Mouse (Mus musculus) monocyte, adult 5-6 weeks (primary cell): Measurements from ENCODE around the gene Pgd. TPM values are rescaled to one million over a fixed set of nuclear protein-coding genes. Genes with fewer than 3 reads are reported as not detected.
A peak's percentile ranks its signal among the peaks of the same experiment; 100 is the strongest.
"Not testable (repeated sequence)": the region's sequence is repeated elsewhere in the genome, so short reads cannot be mapped to it uniquely, and the experiment has no call there.

ENCODE experiments used
- ATAC-seq: fragments of 153-309, 156-312 bp; replicated peaks from 2 replicates; pipeline ENCODE4 v1.8.0; 2017; ENCODE audit warnings: mild to moderate bottlenecking; ENCODE audit not compliant: low TSS enrichment, insufficient number of reproducible peaks, severe bottlenecking, poor library complexity, low FRiP score
- total RNA-seq: library from RNA; stranded (forward); fragments of 200-1000, 200-491, 200-594 nt; gene quantifications from 3 replicates; pipeline ENCODE4 v1.2.3, GENCODE M21; 2017

Pgd gene
- total RNA-seq: 68.2 to 81.0 TPM (median 69.9 TPM) in 3 replicates

GRCm38 (mm10) chr4:149166215-149166946 lies at the start of gene Pgd:
Pgd (minus strand) TSS chr4:149166771.
- peak; percentile 95 for ATAC-seq

DNA sequence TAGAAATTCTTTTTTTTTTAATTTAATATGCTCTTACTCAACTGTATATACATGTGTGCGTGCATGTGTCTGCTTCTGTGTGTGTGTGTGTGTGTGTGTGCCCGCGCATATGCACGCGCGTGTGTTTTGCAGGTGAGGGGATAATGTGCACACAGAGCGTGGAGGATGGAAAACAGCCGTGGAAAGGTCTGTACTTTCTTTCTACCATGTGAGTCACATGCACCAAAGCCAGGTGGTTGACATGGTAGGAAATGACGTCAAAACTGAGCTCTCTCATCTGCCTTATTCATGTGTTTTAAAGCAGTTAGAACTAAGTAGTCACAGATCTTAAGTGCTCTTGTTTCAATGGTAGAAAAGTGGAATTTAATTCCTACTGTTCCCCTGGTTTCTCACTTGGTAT lies 49.4 kb upstream of the Pgd start:
- ATAC-seq: no peak

DNA sequence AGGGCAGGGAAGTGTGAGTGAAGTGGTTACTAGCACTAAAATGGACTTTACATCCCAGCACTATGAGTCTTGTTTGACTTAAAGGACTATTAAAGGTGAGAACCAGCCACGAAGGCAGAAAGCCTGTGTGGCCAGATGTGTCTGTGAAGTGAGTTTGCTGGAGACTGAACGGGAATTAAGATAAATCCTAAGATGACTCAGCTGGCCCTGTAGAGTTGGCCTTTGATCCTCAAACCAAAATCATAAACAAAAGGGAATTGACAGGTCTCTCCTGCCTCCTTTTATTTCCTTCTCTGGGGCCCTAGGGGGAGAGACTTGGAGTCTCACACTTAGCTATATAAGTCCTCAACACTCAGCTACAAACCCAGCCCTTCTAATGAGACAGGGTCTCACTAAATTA lies 48.8 kb upstream of the Pgd start:
- ATAC-seq: no peak

DNA sequence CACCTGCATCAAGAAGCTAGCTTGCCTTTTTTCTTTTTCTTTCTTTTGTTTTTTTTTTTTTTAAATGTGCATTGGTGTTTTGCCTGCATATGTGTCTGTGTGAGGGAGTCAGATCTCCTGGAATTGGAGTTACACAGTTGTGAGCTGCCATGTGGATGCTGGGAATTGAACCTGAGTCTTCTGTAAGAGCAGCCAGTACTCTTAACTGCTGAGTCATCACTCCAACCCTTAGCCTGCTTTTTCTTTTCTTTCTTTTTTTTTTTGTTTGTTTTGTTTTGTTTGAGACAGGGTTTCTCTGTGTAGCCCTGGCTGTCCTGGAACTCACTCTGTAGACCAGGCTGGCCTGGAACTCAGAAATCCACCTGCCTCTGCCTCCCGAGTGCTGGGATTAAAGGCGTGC lies 47.9 kb upstream of the Pgd start:
- ATAC-seq: not testable (repeated sequence)

DNA sequence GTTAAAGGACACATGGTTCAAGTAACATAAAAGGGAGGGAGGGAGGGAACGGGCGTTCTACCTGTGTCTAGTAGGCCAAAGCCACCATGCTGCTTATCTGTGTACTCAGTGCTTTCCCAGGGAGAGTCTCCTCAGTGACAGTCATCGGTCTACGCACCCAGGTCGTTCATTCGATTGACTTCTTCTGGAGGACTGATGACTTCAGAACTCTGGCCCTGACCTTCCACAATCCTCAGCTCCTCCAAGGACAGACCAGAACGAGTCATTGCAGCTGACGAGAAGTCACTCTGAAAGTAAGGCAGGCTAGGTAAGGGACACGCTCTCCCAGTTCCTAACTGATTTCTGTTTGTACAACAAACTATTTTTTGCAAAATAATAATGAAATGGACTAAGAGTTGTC lies 46.9 kb upstream of the Pgd start:
- ATAC-seq: no peak

DNA sequence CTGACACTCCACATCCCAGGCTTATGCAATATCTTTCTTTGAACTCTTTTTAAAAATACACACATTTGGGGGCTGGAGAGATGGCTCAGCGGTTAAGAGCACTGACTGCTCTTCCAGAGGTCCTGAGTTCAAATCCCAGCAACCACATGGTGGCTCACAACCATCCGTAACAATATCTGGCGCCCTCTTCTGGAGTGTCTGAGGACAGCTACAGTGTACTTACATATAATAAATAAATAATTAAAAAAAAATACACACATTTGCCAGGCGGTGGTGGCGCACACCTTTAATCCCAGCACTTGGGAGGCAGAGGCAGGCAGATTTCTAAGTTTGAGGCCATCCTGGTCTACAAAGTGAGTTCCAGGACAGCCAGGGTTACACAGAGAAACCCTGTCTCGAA lies 44.9 kb upstream of the Pgd start:
- not testable (repeated sequence) for ATAC-seq

GRCm38 (mm10) chr4:149202467-149202866 lies 35.9 kb upstream of the Pgd start:
- ATAC-seq: no peak

- ATAC-seq: 0 out of 2 replicates have a peak, but pooled peaks have one; percentile 43
Observed at GRCm38 (mm10) chr4:149201110-149201509, 34.5 kb upstream of the Pgd start.

DNA sequence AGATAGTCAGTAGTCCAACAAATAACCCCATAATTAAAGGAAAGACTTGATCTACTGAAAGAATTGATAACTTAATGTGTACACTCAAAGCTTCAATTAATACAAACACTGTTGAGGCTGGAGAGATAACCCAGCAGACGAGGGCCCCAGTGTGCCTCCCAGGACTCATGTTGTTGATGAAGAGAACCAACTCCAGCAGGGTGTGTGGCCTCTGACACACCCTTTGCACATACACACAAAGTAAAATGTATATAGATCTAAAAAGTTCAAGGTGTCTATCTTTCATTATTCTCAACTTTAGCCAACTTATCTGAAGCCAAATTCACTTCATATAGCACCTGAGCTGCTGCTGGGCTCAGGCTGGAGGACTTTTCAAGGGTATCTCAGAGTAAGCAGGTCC lies 30.6 kb upstream of the Pgd start:
- no peak for ATAC-seq

DNA sequence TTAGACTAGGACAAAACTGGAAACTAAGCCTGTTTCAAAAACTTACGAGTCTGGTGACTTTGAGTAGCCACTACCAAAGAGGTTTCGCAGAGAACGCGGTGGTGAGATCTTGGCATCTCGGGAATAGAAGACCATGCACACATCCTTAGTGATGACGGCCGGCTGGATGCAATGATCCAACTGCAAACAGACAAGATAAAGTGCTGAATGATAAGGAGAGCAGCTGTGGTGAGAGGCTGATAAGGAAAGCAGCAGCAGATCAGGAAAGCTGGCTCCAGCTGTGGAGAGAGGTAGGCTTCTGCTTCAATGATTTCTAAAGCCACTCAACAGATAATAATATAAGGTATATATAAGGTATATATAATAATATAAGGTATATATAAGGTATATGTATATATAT lies 24.5 kb upstream of the Pgd start:
- ATAC-seq: no peak

GRCm38 (mm10) chr4:149188563-149188962 lies 22.0 kb upstream of the Pgd start:
- ATAC-seq: no peak

DNA sequence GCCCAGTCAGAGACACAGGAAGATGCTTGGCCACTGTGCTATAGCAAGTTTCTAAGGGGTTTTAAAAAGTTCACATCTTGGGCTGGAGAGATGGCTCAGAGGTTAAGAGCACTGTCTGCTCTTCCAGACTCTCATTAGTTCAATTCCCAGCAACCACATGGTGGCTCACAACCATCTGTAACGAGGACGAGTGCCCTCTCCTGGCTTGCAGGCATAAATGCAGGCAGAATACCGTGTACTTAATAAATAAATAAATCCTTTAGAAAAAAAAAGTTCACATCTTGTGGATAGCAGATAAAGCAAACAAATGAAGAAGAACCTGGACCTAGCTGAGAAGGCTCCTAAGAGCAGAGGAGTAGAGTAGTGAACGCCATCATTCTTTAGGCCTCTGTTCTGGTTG lies 16.2 kb upstream of the Pgd start:
- no peak for ATAC-seq

- no peak for ATAC-seq
Observed at GRCm38 (mm10) chr4:149182192-149182591, 15.6 kb upstream of the Pgd start.

DNA sequence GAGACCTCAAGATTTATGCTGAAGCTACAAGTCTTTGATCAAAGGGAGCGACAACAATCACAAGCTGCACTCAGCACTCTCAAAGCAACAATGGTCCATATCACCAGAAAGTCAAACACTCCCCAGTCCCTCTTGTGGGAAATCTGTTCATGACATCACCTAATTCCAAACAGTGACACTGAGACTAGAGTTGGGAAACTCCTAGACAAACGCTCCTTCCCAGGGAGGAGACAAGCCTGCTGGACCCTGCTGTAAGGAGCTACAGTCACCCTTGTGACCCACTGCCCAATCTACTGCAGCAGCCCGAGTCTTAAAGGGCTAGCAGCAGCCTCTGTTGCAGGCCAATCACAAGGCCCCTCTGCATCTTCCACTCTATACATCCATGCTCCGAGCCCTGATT lies 13.0 kb upstream of the Pgd start:
- ATAC-seq: no peak

GRCm38 (mm10) chr4:149179160-149179559 lies 12.6 kb upstream of the Pgd start:
- ATAC-seq: no peak

GRCm38 (mm10) chr4:149178328-149178727 lies 11.8 kb upstream of the Pgd start:
- no peak for ATAC-seq

DNA sequence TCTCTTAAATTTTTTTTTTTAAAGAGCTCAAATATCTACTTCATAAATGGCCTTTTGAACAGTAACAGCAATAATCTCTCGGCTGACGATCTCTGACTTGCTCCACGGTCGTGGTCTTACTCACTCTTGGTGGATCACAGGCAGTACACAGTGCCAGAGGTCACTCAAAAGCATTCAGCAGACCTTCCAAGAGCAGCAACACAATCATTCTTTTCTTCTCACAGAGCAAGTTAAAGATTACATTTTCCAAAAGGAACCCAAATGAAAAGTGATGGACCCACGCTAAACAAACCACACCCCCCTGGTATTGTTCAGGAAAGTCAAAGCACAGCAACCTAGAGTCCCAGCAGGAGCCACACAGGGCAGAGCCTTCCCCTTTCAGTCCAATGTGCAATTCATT lies 10.5 kb upstream of the Pgd start:
- ATAC-seq: no peak

GRCm38 (mm10) chr4:149176645-149177044 lies 10.1 kb upstream of the Pgd start:
- ATAC-seq: no peak

- ATAC-seq: peak; percentile 59
Observed at GRCm38 (mm10) chr4:149173661-149174060, 7.1 kb upstream of the Pgd start.

GRCm38 (mm10) chr4:149172666-149173065 lies 6.1 kb upstream of the Pgd start:
- no peak for ATAC-seq

DNA sequence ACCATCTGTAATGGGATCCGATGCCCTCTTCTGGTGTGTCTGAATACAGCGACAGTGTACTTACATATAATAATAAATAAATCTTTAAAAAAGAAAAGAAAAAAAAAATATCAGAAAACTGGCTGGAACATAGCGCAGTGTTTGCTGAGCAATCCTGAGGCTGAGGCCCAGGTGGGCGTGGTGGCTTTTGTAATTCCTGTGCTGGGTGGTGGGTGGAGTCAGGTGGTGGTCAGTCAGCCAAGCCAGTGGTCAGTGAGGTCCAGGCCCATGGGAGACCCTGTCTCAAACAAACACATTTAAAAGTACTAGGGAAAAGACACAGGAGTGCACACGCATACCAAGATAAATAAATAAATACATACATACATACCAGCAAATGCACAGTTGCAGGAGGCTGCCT lies 5.5 kb upstream of the Pgd start:
- no peak for ATAC-seq
